Mouse (Mus musculus): ENCODE data around the gene Spata20.

The Spata20 gene

GRCm38 (mm10) chr11:94486001-94486400 is at the start of gene Spata20:
TSS of gene Spata20 (minus strand) at chr11:94486179.
- peak; percentile 53 for DNase-seq (ENCODE audit: low spot score)

- DNase-seq (ENCODE audit: low spot score), result no peak
Observed at GRCm38 (mm10) chr11:94533171-94533570, 47.2 kb upstream of the Spata20 start.

GRCm38 (mm10) chr11:94528879-94529278 is 42.9 kb upstream of the Spata20 start:
- DNase-seq (ENCODE audit: low spot score), result no peak

GRCm38 (mm10) chr11:94526171-94526879 is 40.3 kb upstream of the Spata20 start:
- DNase-seq (ENCODE audit: low spot score), result no peak

GRCm38 (mm10) chr11:94521219-94521843 is 35.4 kb upstream of the Spata20 start, which contains the start of gene Mycbpap:
TSS of gene Mycbpap (minus strand) at chr11:94521742.
- peak; percentile 19 for DNase-seq (ENCODE audit: low spot score)

GRCm38 (mm10) chr11:94513452-94513851 is 27.5 kb upstream of the Spata20 start:
- no peak for DNase-seq (ENCODE audit: low spot score)

GRCm38 (mm10) chr11:94508976-94509375 is 23.0 kb upstream of the Spata20 start:
- DNase-seq (ENCODE audit: low spot score), result no peak

GRCm38 (mm10) chr11:94501482-94501881 is 15.5 kb upstream of the Spata20 start:
- no peak for DNase-seq (ENCODE audit: low spot score)

GRCm38 (mm10) chr11:94500362-94500761 is 14.4 kb upstream of the Spata20 start:
- no peak for DNase-seq (ENCODE audit: low spot score)

- DNase-seq (ENCODE audit: low spot score), result no peak
Observed at GRCm38 (mm10) chr11:94499661-94500152, 13.7 kb upstream of the Spata20 start, which contains the start of gene Epn3. TSS of gene Epn3 (minus strand) at chr11:94499974.

- DNase-seq (ENCODE audit: low spot score), result no peak
Observed at GRCm38 (mm10) chr11:94499035-94499434, 13.1 kb upstream of the Spata20 start.

GRCm38 (mm10) chr11:94498093-94498996 is 12.4 kb upstream of the Spata20 start:
- no peak for DNase-seq (ENCODE audit: low spot score)

GRCm38 (mm10) chr11:94495415-94495814 is 9.4 kb upstream of the Spata20 start:
- no peak for DNase-seq (ENCODE audit: low spot score)

- no peak for DNase-seq (ENCODE audit: low spot score)
Observed at GRCm38 (mm10) chr11:94491749-94492099, 5.7 kb upstream of the Spata20 start.

- no peak for DNase-seq (ENCODE audit: low spot score)
Observed at GRCm38 (mm10) chr11:94491035-94491748, 5.2 kb upstream of the Spata20 start.

- no peak for DNase-seq (ENCODE audit: low spot score)
Observed at GRCm38 (mm10) chr11:94489745-94490144, 3.8 kb upstream of the Spata20 start.

GRCm38 (mm10) chr11:94488767-94489533 is 3.0 kb upstream of the Spata20 start:
- no peak for DNase-seq (ENCODE audit: low spot score)

GRCm38 (mm10) chr11:94485223-94485622 is 756 bp downstream of the Spata20 start:
- DNase-seq (ENCODE audit: low spot score), result no peak

- DNase-seq (ENCODE audit: low spot score), result no peak
Observed at GRCm38 (mm10) chr11:94484636-94485035, 1.3 kb downstream of the Spata20 start.

GRCm38 (mm10) chr11:94483921-94484320 is 2.1 kb downstream of the Spata20 start:
- no peak for DNase-seq (ENCODE audit: low spot score)

- no peak for DNase-seq (ENCODE audit: low spot score)
Observed at GRCm38 (mm10) chr11:94483436-94483835, 2.5 kb downstream of the Spata20 start.

All from c-Kit-positive CD71-positive TER-119-positive erythroid progenitor cells, embryonic 14.5 days (primary cell).